Mouse (Mus musculus) brain, embryonic 14.5 days (tissue): ENCODE data around the gene Gm10318.

Experiments
- CTCF ChIP-seq: fragments of 200-500 bp; IDR thresholded peaks from 2 replicates; pipeline ENCODE4 v1.5.1; 2012; ENCODE audit warnings: inconsistent platforms, mild to moderate bottlenecking, moderate library complexity, borderline replicate concordance; ENCODE audit not compliant: insufficient read depth, insufficient read length; ENCODE audit errors: extremely low read depth
- POLR2A ChIP-seq: fragments of 200-500 bp; IDR thresholded peaks from 2 replicates; pipeline ENCODE4 v1.6.1; 2012; ENCODE audit warnings: mild to moderate bottlenecking, inconsistent platforms, borderline replicate concordance; ENCODE audit not compliant: poor library complexity, insufficient read depth, insufficient read length, severe bottlenecking; ENCODE audit errors: extremely low read depth

DNA sequence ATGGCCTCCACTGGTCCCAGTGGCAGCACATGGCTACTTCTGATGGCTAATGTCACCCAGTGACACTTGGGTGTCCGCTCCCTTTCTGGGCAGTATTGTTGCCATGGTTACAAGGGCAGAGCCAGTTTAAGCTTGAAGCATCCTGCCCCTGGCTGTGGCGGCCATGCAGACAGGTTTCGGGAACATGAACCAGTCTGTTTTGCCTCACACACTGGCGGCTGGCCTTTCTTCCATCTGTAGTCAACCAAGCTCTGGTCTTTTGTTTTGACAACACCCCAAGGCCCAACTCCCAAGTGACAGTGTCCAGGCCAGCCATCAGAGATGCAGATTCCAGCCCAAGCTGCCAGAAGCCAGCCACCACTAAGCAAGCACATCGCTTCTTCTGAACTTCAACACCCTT is 42.9 kb downstream of the Gm10318 start:
- no peak for TF ChIP-seq CTCF
- TF ChIP-seq POLR2A = no peak
